Mouse (Mus musculus) testis, postnatal 14 days (tissue): ENCODE measurements around the gene Eno3.

Experiments used
- DNase-seq: peaks from one replicate; pipeline ENCODE4 v3.0.0; 2021; ENCODE audit warnings: low spot score

Gene Eno3

DNA sequence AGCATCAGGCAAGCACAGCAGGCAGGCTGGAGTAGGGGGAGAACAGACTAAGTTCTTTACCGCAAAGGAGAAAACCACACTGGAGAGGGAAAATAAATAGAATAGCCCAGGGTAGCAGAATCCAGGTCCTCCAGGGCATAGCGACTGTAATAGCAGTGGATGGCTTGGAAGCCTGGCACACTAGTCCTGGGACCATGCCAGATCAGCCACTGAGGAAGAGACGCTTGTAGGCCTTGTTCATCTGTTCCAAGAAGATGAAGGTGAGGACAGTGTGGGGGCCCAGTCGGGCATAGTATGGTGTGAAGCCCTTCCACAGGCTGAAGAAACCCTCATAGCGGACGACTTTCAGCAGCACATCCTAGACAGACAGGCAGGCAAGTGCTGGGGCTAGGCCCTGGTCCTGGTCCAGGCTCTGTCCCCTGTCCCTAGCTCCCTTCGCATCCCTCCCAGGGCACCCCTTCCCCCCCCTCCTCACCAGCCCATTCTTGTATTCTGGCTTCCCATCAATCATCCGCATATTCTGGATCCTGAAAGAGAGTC, 12.4 kb upstream of the Eno3 start:
- DNase-seq, result no peak

DNA sequence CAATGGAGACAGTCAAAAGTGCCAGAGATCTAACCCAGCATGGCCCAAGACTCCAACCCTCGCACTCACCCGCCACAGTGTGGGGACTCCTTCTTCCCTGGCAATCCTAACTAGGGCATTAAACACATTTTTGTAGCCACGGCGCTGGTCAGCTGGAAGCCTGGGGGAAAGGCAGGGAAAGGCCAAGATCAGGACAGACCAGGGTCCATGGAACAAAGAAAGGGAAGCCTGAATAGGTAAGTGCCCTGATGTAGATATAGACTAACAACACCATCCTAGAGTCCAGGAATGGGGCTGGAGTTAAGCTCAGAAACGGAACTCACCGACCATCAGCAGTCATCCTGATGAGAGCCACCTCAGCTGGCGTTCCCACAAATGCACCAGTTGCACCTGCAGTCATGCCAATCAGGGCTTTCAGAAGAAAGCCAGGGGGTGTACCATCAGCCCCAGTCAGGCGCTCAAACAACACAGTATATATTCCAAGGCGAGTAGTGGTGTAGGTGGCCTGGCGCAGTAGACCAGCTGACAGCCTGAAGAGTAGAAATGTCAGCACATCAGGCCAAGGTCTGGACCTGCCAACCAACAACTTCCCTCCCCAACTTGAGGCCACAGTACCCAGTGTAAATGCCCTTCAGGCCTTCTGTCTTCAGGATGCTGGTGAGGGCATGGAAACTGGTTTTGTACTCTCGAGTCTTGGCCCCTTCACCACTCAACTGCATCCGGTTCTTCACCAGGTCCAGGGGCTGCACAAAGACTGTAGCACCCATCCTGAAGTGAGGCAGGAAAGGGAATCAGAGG, 11.3 kb upstream of the Eno3 start:
- DNase-seq, result no peak

DNA sequence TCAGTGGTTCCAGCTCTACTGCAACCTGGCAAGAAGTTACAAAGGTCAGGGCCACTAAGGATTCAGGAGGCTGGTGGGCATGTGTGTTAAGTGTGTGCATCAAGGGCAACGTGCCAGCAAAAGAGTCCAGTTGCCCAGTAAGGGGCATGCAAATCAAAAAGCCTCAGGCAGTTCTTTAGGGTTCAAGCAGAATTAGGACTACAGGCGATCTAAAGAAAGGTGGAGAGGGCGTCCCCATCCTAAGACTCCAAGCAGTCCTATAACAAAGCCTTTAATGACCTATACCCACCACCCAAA, 10.8 kb upstream of the Eno3 start:
- no peak for DNase-seq

DNA sequence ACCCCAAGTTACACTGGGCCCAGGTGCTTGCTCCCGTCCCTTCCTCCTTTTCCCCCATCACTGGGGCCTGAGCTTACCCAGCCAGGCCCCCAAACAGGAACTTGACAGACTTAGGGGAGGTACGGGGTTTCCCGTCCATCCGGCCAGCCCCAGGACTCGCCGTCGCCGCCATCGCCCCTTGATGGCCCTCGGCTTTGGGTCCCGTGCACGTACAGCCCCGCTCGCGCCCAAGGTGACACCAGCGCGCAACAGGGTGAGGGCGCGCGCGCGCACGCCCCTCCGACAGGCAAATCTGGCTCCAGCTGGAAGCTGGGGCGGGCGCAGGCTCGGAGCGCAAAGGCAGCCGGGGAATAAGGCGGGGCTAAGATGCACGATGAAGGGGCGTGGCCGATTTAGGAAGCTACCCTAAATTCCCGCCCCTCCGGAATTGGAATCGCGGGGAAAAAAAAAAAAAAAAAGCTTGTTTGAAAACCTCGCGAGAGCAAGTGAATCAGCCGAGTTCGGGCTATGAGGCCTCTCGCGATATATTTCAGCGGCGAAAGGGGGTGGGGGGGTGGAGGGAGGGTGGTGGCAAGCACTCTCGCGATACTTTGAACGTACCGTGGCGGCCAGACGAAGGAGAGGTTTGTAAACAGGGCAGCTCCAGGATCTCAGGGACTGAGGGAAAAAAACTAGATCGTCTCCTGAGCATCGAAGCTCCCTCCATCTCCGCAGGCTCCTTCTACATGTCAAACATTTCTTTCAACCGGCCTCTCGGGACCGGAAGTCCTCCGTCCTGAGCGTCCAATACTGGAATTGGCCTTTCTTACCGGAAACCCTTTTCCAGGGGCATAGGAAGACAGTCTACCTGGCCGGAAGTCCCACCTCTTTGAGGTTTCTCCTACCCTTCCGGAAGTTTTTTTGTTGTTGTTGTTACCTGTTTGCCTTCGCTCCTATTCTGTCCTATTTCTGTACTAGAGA, 10.0 kb upstream of the Eno3 start, which contains the start of the genes Rnf167 and Slc25a11:
Rnf167 (plus strand) TSS at position 545 of the 960 bp plus-strand sequence.
Slc25a11 (minus strand) TSS at position 789 of the 960 bp plus-strand sequence.
- peak; percentile 97 for DNase-seq

DNA sequence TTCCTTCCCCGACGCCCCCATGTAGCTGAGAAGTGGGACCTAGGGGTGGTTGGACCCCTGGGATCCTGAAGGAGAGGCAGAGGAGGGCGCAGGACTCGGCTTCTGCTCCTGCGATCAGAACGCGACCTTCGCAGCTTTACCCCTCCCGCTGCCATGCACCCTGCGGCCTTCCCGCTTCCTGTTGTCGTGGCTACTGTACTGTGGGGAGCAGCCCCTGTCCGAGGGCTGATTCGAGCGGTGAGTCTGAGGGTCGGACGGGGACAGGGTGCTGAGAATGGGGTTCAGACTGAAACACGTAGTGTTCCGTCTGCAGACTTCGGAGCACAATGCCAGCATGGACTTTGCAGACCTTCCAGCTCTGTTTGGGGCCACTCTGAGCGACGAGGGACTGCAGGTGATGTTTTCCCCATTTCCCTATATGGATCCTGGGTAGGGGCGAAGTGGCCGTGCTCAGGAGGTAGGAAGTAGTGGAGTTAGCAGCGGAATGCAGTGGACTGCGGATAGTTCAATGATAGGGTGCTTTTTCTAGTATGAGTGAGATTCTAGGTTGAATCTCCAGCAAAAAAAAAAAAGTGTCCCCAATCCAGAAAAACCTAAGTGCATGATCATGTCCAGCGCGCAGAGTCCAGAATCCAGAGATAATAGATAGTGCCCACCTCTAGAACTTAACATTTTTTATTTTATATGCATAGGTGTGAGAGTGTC, 9.1 kb upstream of the Eno3 start:
- no peak for DNase-seq

DNA sequence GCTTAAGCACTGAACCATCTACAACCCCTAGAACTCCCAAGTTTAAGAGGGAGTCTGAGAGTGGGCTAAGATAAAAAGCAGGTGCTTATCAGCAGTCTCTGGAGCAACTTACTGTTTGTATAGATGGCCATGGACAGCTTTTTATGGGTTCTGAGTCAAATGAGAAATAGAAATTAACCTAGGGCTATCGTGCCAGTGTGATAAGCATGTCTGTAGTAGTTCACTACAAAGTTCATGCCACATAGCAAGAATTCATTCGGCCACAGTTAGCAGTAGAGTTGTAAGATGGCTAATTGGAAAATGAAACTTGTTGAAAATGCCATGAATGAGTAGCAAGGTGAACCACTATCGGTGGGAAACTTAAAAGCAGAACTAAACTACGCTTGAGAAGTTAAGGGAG, 8.5 kb upstream of the Eno3 start:
- DNase-seq, result no peak

DNA sequence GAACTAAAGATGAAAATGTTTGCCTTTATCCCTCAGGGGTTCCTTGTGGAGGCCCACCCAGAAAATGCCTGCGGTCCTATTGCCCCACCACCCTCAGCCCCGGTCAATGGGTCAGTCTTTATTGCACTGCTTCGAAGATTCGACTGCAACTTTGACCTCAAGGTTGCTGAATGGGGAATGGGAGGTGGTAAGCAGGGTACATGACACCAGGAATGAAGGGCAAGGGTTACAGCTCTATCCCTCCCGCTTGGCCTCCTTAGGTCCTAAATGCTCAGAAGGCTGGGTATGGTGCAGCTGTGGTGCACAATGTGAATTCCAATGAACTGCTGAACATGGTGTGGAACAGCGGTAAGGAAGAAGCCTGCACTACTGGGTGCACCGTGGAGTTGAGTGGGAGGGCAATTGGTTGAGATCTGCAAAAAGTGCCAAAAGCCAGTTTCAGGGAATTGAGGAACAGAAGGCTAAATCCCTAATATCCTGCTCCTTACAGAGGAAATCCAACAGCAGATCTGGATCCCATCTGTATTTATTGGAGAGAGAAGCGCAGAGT, 7.7 kb upstream of the Eno3 start:
- no peak for DNase-seq

DNA sequence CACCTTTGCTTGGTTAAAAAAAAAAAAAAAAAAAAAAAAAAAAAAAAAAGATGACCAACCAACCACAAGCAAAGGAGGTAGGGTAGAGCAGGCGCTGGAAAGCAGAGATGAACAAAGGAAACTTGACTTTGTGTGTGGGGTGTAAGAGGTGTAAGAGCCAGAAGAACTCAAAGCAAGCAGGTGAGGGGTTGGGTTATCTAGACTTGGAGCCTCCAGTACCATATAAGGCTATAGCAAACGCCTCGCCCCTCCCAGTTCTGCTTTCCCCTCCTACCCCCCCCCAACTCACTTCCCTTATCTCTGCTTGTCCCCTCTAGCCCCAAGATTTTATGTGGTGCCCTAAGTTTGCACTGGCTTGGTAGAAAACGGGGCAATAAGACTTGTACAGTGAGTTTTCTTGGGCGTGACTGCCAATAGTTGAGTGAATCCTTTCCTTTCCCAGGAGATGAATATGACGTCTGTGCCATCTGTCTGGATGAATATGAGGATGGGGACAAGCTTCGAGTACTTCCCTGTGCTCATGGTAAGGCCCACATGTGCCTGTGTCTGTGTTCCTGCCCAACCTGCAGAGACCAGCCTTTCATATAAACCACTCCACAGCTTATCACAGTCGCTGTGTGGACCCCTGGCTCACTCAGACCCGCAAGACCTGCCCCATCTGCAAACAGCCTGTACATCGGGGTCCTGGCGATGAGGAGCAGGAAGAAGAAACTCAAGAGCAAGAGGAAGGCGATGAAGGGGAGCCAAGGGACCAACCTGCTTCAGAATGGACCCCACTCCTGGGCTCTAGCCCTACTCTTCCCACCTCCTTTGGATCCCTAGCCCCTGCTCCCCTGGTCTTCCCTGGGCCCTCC, 6.5 kb upstream of the Eno3 start:
- no peak for DNase-seq

DNA sequence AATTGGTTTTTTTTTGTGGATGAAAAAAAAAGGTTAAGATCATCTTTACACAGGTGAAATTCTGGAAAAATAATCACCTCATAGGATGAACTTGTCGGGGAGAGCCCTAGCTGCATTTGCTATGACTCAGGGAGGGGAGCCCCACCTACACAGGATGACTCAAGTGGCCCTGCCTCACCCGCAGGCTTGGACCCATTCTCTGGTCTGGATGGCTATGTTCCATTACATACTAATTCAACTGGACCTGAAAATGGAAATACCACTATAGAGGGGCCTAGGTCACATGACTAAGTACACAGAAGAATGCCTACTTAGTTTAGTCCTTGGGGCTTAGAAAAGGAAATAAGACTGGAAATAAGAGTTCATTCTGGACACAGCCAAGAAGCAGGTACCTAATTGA, 5.6 kb upstream of the Eno3 start:
- no peak for DNase-seq

DNA sequence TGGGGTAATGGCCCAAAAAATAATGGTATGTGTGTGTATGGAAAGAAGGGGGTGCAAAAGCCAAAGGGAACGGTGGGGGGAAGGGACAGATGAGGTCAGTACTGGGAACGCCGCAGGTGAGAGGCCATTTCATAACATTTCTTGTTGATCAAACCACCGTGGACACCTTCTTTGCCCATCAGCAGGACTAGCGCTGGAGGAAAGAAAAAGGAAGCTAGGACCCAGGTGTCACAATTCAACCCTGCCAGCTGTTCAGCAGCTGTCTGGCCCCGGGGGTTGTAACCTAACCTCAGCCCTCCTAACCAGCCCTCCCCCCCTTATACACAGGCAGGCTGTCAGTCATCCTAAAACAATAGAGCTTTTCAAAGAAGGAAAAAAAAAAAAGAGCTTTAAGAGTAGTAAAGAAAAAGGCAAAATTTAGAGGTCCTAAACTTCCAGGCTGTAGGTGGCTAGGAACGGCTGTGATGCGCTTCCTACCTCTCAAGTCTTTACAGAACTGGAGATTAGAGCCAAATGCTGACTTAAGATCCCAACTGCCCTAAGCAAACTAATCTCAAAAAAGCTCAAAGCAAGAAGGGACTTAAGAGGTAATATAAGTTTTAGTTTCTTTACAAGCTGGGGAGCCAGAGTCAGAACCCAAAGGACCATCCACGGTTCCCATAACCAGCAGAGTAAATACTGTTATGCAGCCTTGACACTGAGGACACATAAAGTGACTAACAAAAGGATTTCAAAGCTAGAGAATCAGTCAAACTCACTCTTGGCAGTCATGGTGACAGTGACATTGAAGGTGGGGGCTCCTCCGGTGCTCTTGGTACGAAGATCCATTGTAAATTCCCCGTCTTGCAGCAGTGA, 4.7 kb upstream of the Eno3 start:
- no peak for DNase-seq

DNA sequence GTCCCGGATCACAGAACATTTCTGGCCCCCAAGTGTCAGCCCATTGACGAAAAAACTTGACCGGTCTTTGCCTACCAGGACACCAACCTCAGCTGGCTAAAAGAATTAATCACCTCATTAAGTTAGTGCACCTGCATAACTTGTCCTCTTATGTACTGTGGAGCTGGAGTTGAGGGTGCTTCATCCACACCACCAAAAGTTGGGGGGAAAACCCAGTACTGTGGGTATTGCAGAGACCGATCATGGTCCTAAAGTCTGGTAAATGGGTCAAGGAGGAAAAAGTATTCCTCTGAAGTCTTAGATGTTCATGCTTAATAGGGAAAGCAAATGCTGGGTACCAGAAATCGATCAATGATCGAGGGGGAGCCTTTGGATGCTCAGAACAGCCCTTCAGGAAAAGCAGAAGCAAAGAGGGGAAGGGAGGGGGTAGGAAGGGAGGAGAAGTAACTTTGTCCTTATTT, 4.1 kb upstream of the Eno3 start:
- DNase-seq, result no peak

DNA sequence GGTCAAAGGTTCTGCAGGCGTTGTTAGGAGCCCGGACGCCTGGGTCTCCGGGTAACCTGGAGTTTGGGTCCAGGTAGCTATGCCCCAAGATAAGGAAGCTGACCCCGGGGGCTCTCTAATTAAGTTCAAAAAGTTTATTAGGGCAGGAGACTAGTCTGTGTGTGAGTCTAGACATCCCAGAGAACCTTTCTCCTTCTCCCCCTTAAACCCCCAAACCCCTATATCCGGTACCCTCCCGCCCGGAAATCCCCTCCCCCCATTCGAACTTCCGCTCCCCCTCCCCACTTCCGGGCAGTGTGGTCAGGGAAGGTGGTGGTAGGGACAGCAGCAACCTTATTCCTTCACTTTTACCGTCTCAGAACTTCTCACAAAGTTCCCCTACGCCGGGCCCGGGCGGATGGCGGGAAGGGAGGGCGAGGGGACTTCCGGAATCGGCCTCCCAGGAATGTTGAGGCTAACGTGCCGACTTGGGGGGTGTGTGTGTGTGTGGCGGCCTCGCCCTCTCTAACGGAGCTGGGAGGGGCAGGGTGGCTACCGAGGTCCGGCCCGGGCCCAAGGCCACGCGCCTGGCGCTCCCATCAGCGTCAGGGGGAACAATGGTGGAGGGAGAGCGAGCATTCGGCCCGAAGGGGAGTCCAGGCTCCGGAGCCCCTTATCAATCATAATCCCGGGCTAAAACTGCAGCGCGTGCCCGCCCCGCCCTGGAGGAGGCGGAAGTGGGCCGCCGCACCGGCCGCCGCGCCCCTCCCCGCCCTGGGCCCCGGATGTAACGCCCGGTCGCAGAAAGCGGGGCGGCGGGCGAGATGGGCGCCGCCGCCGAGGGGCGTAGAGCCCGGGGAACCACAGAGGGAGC, 3.4 kb upstream of the Eno3 start:
- peak; percentile 81 for DNase-seq

DNA sequence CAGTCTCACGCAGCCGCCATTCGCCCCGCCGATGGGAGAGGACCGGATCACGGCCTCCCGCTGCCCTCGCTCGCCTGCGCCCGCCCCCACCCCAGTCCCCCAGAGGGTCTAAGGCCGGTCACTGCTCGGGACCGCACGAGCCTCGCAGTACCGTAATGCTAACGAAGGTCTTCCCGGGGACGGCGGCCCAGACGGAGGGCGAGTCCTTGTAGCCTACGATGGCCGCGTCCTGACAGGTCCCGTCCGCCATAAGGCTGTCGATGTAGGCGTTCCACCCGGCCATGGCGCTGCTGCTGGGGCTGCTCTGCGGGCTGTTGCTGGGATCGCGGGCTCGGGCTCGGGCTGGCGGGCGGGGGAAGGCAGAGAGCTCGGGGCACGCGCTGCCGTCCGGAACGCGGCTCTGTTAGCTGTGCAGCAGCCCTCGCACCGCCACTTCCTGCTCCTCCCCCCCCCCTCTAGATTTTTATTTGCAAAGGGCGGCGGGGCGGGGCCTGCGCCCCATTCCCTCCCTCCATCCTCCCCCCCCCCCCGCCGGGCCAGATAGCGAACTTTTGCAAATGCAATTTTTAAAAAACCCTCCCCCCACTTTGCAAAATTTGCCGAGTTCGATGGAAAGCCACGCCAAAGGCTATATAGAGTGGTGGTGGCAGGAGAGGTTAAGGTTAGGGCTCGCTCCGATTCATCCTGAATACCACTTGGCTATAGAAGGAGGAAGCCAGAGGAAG, 2.6 kb upstream of the Eno3 start, which contains the start of gene Pfn1:
Pfn1 (minus strand) TSS at position 447 of the 725 bp plus-strand sequence.
- DNase-seq, result peak; percentile 81

DNA sequence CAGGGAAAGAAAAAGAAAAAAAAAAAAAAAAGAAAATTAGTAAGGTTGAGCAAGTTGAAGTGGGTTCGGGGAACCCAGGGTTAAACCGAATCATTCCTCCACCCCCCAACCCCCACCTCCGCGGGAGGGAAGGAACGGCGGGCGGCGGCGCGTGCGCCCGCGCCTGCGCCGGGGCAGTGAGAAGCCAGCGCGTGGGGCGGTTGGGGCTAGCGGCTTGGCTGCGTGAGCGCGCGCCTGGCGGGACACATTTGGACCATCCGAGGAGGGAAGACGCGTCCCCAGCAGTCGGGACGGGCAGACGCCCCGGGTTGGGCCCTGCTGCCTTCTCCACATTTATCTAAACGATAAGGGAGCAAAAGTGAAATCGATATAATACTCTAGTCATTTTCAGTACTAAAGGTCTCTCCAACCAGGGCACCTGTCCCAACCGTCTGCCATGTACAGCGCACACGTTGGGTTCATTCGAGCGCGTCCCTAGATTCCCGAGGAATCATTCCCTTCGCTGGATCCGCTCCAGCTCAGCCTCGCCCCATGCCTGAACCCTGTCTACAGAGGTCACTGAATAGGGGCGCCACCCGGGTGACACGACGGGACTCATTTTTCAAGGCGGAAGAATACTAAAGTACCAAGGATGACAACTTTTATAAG, 2.0 kb upstream of the Eno3 start:
- peak; percentile 84 for DNase-seq

DNA sequence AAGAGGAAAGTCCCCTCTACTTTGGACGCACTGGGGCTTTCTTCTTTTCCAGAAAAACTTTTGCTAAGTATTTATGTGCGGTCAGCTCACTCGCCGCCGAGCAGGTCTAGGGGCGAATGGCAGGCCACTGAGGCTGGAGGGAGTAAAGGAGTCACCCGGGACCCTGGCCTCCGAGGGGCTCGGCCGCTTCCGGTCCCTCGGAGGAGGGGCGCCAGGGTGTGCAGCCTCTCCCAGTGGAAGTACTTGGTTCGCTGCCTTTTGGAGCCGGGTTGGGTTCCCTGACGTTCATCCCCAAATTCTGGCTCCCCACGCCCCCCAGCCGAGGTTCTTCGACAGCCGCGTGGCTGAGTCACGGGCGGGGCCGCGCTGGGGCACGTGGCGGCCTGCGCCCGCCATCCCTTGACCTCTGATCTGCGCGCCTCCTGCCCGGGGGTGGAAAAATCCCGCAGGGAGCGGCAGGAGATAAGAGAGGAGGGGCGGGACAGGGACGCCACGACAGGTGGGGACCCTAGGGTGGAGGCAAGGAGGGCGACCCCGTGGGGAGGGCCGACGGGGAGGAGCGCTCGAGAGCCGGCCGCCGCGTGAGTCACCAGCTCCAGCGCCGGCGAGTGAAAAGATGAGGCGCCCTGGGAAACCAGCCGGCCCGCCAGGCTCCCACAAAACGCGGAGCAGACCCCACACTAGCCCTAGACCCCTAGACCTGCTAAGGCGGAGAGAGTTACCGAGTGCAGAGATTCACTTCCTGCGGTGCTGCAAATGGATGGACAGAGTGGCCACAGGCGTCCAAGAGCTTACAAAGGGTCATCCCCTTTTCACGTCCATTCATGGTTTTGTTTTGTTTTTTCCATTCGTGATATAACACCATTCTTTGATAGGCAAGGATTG, 1.2 kb upstream of the Eno3 start:
- peak; percentile 78 for DNase-seq

DNA sequence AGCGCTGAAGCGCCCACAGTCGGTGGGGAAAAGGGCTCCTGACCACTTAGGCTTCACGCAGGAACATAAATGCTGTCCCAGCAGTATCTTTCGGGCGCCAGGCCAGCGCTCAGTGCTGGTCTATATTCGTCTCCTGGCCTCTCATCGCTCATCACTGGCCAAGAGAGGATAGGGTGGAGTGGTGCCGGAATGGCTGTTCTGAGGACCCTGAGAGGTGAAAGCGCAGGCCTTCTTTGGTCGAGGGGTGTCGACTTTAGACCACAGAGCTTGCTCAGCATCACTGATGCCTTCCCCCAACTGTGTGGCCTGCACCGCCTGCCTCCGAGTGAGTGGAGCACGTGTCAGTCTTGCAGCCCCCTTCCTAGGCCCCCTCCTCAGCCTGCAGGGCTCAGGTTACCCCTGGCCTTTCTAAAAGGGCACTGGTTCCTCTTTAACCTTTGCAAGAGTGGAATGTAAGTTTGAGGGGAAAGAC, 510 bp upstream of the Eno3 start:
- no peak for DNase-seq
